Mouse (Mus musculus) hindbrain, embryonic 12.5 days (tissue): ENCODE measurements around the gene Ccdc88b. TPM values are rescaled to one million over a fixed set of nuclear protein-coding genes. Genes with fewer than 3 reads are reported as not detected.

Experiments
- ATAC-seq: fragments of 200-750 bp; cut with Nextera tagmentation; 2 replicates; pipeline ENCODE4 v1.8.0; 2017; ENCODE audit warnings: moderate TSS enrichment; ENCODE audit not compliant: low FRiP score
- H3K27ac ChIP-seq: fragments of 300-500 bp; sonication (generic); 2 replicates; pipeline ENCODE4 v1.5.1; 2016; ENCODE audit warnings: mild to moderate bottlenecking
- H3K27me3 ChIP-seq: fragments of 300-500 bp; sonication (generic); 2 replicates; pipeline ENCODE4 v1.6.1; 2016; ENCODE audit warnings: mild to moderate bottlenecking
- H3K36me3 ChIP-seq: fragments of 300-500 bp; sonication (generic); 2 replicates; pipeline ENCODE4 v1.6.1; 2016; ENCODE audit warnings: mild to moderate bottlenecking
- H3K4me1 ChIP-seq: fragments of 300-500 bp; sonication (generic); 2 replicates; pipeline ENCODE4 v1.6.1; 2016
- H3K4me2 ChIP-seq: fragments of 300-500 bp; sonication (generic); replicated peaks from 2 replicates; pipeline ENCODE4 v1.6.1; 2016; ENCODE audit warnings: mild to moderate bottlenecking
- H3K4me3 ChIP-seq: fragments of 300-500 bp; sonication (generic); 2 replicates; pipeline ENCODE4 v1.5.1; 2016; ENCODE audit warnings: mild to moderate bottlenecking
- H3K9ac ChIP-seq: fragments of 300-500 bp; sonication (generic); 2 replicates; pipeline ENCODE4 v1.6.1; 2016; ENCODE audit warnings: mild to moderate bottlenecking, moderate library complexity
- H3K9me3 ChIP-seq: fragments of 300-500 bp; sonication (generic); replicated peaks from 2 replicates; pipeline ENCODE4 v1.6.1; 2016; ENCODE audit warnings: mild to moderate bottlenecking
- WGBS: fragments of 180-500 bp; shearing (Covaris S2); methylation state at CpG from one replicate; pipeline ENCODE4 v1.1.7; 2016; 5-methylcytosine and 5-hydroxymethylcytosine counted together
- polyA plus RNA-seq: library from polyadenylated mRNA; unstranded; fragments of >200 nt; fragmentation: Nextera tagmentation; extraction: Ambion mirVana; gene quantifications from 2 replicates; pipeline ENCODE4 v1.2.1, GENCODE M21; 2016

The Ccdc88b gene
- polyA plus RNA-seq, 1 experiment from 2014 or later, result 0.50 TPM

GRCm38 (mm10) chr19:6875834-6876233 lies 17.8 kb upstream of the Ccdc88b start:
- H3K27ac ChIP-seq, result no peak overlapping the region
- H3K4me1 ChIP-seq, result no peaks in the 10 kb centered on the region
- ATAC-seq, result no peak
- 91% methylated on average over 6 of the region's 6 CpGs for WGBS
- no peaks in the 10 kb centered on the region for H3K27me3 ChIP-seq
- no peak overlapping the region for H3K4me2 ChIP-seq
- no peak overlapping the region for H3K4me3 ChIP-seq
- H3K9ac ChIP-seq, result no peak overlapping the region
- peaks cover 12% of the 10 kb centered on the region for H3K9me3 ChIP-seq
- H3K36me3 ChIP-seq, result no peaks in the 10 kb centered on the region

- 85% methylated on average over 1 of the region's 1 CpGs for WGBS
- H3K4me2 ChIP-seq, result no peak overlapping the region
- H3K9ac ChIP-seq, result no peak overlapping the region
- H3K27me3 ChIP-seq, result no peaks in the 10 kb centered on the region
- H3K36me3 ChIP-seq, result no peaks in the 10 kb centered on the region
- no peak overlapping the region for H3K4me3 ChIP-seq
- H3K4me1 ChIP-seq, result no peaks in the 10 kb centered on the region
- H3K9me3 ChIP-seq, result 0 out of 2 replicates have a peak, but pooled peaks cover 4% of the 10 kb centered on the region
- no peak for ATAC-seq
- no peak overlapping the region for H3K27ac ChIP-seq
Observed at GRCm38 (mm10) chr19:6874257-6874656, 16.2 kb upstream of the Ccdc88b start.

GRCm38 (mm10) chr19:6872701-6873100 lies 14.7 kb upstream of the Ccdc88b start:
- no peaks in the 10 kb centered on the region for H3K27me3 ChIP-seq
- no peaks in the 10 kb centered on the region for H3K36me3 ChIP-seq
- no peak for ATAC-seq
- no peak overlapping the region for H3K27ac ChIP-seq
- H3K9ac ChIP-seq, result no peak overlapping the region
- H3K4me3 ChIP-seq, result no peak overlapping the region
- no peaks in the 10 kb centered on the region for H3K4me1 ChIP-seq
- no peak overlapping the region for H3K4me2 ChIP-seq
- no peaks in the 10 kb centered on the region for H3K9me3 ChIP-seq
- WGBS, result 84% methylated on average over 3 of the region's 3 CpGs

- Histone ChIP-seq H3K27ac (no peak overlapping the region), H3K4me2 (no peak overlapping the region), H3K4me3 (no peak overlapping the region), H3K9ac (no peak overlapping the region), H3K36me3 (no peaks in the 10 kb centered on the region), H3K27me3 (no peaks in the 10 kb centered on the region), H3K9me3 (no peaks in the 10 kb centered on the region), H3K4me1 (no peaks in the 10 kb centered on the region)
- WGBS, result 66% methylated on average over 5 of the region's 5 CpGs
- no peak for ATAC-seq
Observed at GRCm38 (mm10) chr19:6871574-6872271, 13.7 kb upstream of the Ccdc88b start.

GRCm38 (mm10) chr19:6869355-6869754 lies 11.3 kb upstream of the Ccdc88b start:
- Histone ChIP-seq H3K4me2 (no peak overlapping the region; the same call in 1 of the 2 replicates), H3K4me1 (no peaks in the 10 kb centered on the region), H3K27me3 (no peaks in the 10 kb centered on the region), H3K9me3 (no peaks in the 10 kb centered on the region; the same call in 1 of the 2 replicates), H3K4me3 (no peak overlapping the region), H3K36me3 (no peaks in the 10 kb centered on the region), H3K9ac (no peak overlapping the region), H3K27ac (no peak overlapping the region)
- 9% methylated on average over 5 of the region's 5 CpGs for WGBS
- no peak for ATAC-seq

- no peaks in the 10 kb centered on the region for H3K27me3 ChIP-seq
- no peaks in the 10 kb centered on the region; the same call in 1 of the 2 replicates for H3K9me3 ChIP-seq
- ATAC-seq, result no peak
- H3K36me3 ChIP-seq, result no peaks in the 10 kb centered on the region
- no peak overlapping the region for H3K9ac ChIP-seq
- over 99% methylated on average over 4 of the region's 4 CpGs for WGBS
- no peak overlapping the region for H3K4me2 ChIP-seq
- no peak overlapping the region for H3K27ac ChIP-seq
- no peaks in the 10 kb centered on the region for H3K4me1 ChIP-seq
- no peak overlapping the region for H3K4me3 ChIP-seq
Observed at GRCm38 (mm10) chr19:6861451-6861850, 3.4 kb upstream of the Ccdc88b start.

- Histone ChIP-seq H3K9ac (no peak overlapping the region), H3K27me3 (0 out of 2 replicates have a peak, but pooled peaks cover 3% of the 10 kb centered on the region), H3K27ac (no peak overlapping the region), H3K9me3 (no peaks in the 10 kb centered on the region; the same call in 1 of the 2 replicates), H3K36me3 (no peaks in the 10 kb centered on the region), H3K4me3 (no peak overlapping the region), H3K4me1 (peaks cover 4% of the 10 kb centered on the region), H3K4me2 (no peak overlapping the region)
- 82% methylated on average over 6 of the region's 6 CpGs for WGBS
- no peak for ATAC-seq
Observed at GRCm38 (mm10) chr19:6860706-6861105, 2.7 kb upstream of the Ccdc88b start.

- Histone ChIP-seq H3K27me3 (0 out of 2 replicates have a peak, but pooled peaks cover 6% of the 10 kb centered on the region), H3K4me1 (peaks cover 12% of the 10 kb centered on the region), H3K9ac (no peak overlapping the region), H3K4me2 (no peak overlapping the region), H3K36me3 (no peaks in the 10 kb centered on the region), H3K4me3 (no peak overlapping the region), H3K9me3 (no peaks in the 10 kb centered on the region; the same call in 1 of the 2 replicates), H3K27ac (no peak overlapping the region)
- WGBS, result 88% methylated on average over 3 of the region's 3 CpGs
- ATAC-seq, result no peak
Observed at GRCm38 (mm10) chr19:6859971-6860370, 2.0 kb upstream of the Ccdc88b start.

GRCm38 (mm10) chr19:6859032-6859651 lies 1.1 kb upstream of the Ccdc88b start:
- Histone ChIP-seq H3K9ac (no peak overlapping the region), H3K36me3 (no peaks in the 10 kb centered on the region), H3K4me3 (no peak overlapping the region), H3K27ac (no peak overlapping the region), H3K27me3 (peaks cover 13% of the 10 kb centered on the region; the same call in 1 of the 2 replicates), H3K9me3 (no peaks in the 10 kb centered on the region), H3K4me2 (no peak overlapping the region), H3K4me1 (peaks cover 17% of the 10 kb centered on the region)
- WGBS, result 81% methylated on average over 2 of the region's 2 CpGs
- ATAC-seq, result no peak

- Histone ChIP-seq H3K9me3 (no peaks in the 10 kb centered on the region), H3K4me3 (no peak overlapping the region), H3K36me3 (no peaks in the 10 kb centered on the region), H3K27ac (no peak overlapping the region), H3K27me3 (peaks cover 16% of the 10 kb centered on the region), H3K4me1 (peaks cover 17% of the 10 kb centered on the region), H3K4me2 (no peak overlapping the region), H3K9ac (no peak overlapping the region)
- no peak for ATAC-seq
- 72% methylated on average over 9 of the region's 9 CpGs for WGBS
Observed at GRCm38 (mm10) chr19:6857391-6858005, 513 bp downstream of the Ccdc88b start.

- no peaks in the 10 kb centered on the region for H3K36me3 ChIP-seq
- 60% methylated on average over 3 of the region's 3 CpGs for WGBS
- H3K9me3 ChIP-seq, result no peaks in the 10 kb centered on the region
- no peak overlapping the region for H3K9ac ChIP-seq
- H3K4me3 ChIP-seq, result no peak overlapping the region
- H3K27me3 ChIP-seq, result peaks cover 16% of the 10 kb centered on the region
- H3K4me1 ChIP-seq, result peaks cover 17% of the 10 kb centered on the region
- ATAC-seq, result no peak
- H3K4me2 ChIP-seq, result no peak overlapping the region
- H3K27ac ChIP-seq, result no peak overlapping the region
Observed at GRCm38 (mm10) chr19:6857003-6857360, 1.0 kb downstream of the Ccdc88b start.

GRCm38 (mm10) chr19:6856281-6857002 lies 1.6 kb downstream of the Ccdc88b start:
- Histone ChIP-seq H3K36me3 (no peaks in the 10 kb centered on the region), H3K4me2 (no peak overlapping the region), H3K4me3 (no peak overlapping the region), H3K27me3 (peaks cover 16% of the 10 kb centered on the region), H3K27ac (no peak overlapping the region), H3K9me3 (no peaks in the 10 kb centered on the region), H3K4me1 (peaks cover 17% of the 10 kb centered on the region), H3K9ac (no peak overlapping the region)
- WGBS, result 48% methylated on average over 12 of the region's 12 CpGs
- no peak for ATAC-seq
